Mouse (Mus musculus) CD4-positive, CD25-positive, alpha-beta regulatory T cell, adult 2 months (primary cell): Measurements from ENCODE around the gene Marco.

Experiments used
- DNase-seq: peaks from one replicate; pipeline ENCODE4 v3.0.0-alpha.2; 2012; ENCODE audit warnings: low read depth, low spot score

Gene Marco

DNA sequence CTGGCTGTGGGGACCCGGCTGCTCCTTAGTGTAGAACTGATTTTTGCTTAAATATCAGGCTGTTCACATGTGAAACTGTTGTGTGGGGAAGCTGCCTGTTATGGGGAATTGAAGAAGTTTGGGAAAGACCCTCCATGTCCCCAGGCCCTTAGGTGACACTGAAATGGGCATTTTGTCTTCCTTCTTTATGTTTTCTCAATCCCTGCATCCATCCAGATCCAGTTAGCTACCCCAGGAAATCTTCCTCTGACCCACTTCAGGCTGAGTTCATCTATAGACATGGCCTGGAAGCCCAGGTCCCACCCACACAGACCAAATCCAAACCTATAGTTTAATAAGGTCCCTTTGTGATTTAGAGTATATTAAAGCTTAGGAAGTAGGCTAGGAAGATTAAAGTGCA, at the start of gene Marco:
Gene Marco (minus strand): TSS at position 101 of the 400 bp plus-strand sequence.
- no peak for DNase-seq

DNA sequence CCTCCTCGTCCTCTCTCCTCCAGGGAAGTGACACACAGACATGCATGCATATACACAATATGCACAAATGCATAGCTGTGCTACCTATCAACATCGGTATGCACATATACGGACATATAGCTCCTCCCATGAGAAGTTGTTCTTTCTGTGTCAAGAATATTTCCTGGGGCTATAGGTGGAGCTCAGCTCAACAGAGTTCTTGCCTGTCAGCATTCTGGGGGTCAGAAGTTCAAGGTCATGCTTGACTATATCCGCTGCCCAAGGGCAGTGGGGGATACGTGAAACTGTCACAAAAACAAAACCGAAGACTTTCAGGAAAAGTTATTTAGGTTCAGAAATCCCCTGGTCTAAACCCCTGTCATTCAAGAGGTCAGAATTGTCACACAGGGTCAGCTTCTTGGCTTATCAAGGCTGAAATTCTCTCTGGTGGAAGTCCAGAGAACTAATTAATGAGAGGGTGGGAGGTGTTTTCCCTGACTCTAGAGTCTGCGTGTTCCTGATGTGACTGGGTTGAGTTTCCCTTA, 34.7 kb upstream of the Marco start:
- no peak for DNase-seq

DNA sequence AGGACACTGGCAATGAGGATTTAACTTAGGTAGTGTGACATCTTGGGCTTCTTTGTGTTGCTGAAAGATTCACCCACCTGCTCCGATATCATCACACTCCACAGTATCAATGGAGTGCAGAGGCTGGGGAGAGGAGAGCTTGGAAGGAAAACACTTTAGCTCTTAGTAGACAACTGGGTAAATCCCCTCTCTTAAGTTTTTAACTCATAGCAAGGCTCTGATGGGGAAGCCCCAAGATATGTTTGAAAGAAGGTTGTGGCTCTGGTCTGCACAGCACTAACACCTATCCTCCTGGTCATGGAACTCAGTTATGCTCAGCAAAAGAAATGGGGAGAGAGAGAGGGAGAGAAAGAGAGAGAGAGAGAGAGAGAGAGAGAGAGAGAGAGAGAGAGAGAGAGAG, 32.2 kb upstream of the Marco start:
- no peak for DNase-seq

DNA sequence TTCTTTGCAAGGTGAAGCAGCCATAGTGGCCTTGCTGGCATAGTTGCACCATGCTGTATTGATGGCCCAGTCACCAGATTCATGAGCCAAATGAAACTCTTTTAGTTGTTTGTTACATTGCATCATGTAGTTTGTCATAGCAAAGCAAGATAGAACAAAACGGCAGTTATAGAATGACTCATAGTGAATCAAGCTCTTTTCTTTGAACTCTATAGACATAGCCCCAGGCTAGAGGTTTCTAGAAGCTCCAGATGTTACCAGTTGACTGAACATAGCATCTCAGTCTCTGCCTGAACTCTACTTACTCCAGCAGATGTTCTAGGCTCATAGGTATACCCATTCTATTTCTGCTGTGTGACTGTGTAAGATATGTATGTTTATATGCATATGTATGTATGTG, 31.1 kb upstream of the Marco start:
- DNase-seq, result no peak

DNA sequence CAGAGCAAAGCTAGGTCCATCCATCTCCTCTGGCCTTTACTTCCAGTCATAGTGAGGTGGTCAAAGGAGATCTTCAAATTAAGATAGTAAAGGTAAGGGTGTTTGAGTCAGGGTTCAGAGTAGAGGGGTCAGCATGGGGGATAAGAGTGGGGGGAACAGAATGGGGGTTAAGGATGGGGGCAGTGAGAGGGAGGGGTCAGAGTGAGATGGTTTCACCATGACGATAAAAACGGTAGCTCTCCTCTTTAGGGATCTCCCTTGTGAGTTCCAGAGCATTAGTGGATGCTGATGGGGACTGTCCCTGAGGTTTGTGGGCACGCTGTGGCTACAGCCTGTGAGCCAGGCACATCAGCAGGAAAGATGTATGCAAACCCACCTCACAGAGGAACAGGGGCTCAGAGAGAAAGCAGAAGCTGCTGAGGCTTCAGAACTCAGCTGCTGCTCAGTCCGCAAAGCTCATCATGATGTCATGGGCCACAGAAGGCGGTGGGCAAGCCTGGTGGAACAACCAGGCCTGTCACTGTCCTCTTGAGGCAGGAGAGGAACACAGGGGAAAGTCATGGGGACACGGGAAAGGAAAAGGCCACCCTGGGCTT, 27.6 kb upstream of the Marco start:
- no peak for DNase-seq

DNA sequence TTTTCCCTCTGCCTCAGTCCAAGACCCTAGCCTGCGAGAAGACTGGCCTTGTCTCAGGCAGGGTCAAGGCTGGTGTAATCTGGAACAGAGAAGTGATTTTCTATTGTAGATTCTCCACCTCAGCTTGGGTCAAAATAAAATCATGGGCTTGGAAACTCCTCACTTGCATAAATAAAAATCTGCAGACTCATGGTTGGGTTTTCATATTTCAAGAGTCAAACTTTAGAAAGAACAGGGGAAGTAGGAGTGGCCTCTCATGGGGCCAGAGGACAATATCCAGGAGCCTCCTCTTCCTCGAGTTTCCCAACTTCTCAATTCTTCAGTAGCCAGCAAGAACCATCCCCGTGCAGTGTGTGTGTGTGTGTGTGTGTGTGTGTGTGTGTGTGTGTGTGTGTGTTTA, 26.9 kb upstream of the Marco start:
- DNase-seq, result no peak

DNA sequence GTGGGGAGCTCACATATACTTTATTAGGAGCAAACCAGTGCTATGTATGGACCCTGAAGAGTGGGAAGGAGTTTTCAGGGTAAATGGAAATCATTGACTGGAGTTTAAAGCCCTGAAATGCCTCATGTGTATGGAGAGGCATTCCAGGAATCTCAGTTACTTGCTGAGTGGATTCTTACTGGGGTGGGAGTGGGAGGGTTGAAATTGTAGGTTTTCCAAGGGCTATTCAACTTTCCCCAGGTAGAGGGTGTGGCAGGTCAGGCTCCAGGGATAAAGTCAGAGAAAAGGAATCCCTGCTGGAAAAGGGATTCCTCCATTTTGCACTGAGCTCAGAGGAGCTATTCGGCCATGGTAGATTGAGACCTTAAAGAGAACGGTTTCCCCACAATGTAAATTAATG, 25.1 kb upstream of the Marco start:
- no peak for DNase-seq

DNA sequence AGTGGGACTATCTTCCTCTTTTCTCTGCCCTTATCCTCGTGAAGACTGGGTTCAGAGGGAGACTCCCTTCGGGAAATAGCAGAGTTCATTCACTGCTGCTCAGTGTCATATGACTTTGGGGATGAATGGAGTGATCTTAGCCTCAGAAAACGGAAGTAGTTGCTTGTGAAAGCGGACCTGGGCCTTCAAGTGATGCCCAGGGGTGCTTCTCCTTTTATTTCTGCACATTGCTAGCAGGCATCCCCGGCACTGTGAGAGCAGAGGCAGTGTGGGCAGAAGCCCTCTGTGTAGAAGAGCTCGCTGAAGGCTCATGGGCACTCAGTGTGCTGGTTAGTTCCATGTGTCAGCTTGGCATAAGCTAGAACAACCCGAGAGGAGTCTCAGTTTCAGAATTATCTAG, 12.8 kb upstream of the Marco start:
- DNase-seq, result no peak

DNA sequence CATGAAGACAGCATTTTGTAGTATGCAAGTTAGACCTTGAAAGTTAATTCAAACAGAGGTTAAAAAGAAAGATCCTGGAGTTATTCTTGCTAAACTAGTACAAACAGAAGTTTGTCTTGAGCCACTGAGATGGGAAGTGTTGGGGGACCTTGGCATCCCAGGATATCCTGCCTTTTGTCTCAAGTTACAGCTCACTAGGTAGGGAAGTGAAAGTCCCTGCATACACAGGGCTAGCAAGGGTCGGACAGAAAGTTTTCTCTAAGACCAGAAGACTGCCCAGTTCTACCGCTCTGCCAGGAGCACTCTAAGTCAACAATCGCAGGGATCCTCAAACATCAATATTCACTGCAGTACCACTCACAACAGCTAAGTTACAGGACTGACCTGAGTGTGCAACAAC, 5.5 kb upstream of the Marco start:
- no peak for DNase-seq

DNA sequence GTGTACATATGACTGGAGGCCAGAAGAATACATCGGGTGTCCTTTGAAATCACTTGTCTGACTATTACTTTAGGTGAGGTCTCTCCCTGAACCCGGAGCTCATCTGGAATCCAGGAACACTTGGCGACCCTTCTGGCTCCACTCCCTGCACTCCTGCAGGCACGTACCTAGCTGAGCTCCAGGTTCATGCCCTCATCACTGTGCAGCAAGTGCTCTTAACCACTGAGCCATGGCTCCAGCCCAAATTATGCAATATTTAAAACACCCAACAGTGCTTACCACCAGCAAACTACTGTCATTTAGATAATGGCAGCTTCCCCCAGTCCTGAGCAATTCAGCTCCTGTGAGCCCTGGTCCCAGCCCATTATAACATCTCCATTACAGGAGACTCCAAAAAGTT, 4.2 kb upstream of the Marco start:
- no peak for DNase-seq

DNA sequence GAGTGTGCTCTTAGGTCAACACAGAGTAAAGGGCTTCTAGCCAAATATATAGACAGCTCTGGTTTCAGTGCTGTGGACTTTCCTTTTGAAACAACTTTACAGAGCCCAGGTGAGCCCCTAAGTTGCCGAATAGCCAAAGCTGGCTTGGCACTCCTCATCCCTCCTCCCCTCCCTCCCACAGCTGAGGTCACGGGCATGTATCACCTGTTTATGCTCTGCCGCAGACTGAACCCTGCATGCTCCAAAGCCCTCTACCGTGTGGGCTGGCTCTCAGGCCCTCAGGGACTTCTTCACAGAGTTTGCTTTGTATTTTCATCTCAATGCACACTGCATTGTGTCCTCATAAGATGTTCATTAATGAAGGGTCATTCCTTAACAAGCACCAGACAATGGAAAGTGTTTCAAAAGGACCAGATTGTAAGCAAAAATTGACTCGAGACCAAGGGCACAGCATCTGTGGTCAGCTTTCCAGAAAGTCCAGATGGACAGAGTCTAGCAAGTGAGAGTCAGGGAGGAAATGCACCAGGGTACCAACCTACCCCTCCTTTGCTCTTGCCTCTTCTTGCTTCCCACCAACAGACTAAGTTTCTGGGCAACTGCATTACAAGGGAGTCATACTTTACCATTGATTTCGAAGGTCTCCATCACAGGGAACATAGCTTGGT, 646 bp downstream of the Marco start:
- DNase-seq, result no peak

DNA sequence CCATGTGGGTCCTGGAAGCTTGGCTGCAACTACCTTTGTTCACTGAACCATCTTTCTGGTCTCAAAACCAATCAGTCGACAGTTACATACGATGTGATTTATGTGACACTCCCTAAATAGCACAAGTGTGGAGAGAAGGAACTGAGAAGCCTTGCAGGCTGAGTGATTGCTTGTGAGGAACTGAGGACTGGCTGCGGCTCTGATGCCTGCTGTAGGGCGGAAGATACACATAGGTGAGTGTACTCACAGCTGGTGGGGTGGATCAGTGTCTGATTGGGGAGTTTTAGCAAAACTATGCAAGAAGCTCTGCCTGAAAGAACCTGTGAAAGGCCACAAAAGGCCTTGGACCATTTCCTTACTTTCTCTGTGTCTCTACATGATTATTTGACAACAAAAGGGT, 3.3 kb downstream of the Marco start:
- DNase-seq, result no peak

DNA sequence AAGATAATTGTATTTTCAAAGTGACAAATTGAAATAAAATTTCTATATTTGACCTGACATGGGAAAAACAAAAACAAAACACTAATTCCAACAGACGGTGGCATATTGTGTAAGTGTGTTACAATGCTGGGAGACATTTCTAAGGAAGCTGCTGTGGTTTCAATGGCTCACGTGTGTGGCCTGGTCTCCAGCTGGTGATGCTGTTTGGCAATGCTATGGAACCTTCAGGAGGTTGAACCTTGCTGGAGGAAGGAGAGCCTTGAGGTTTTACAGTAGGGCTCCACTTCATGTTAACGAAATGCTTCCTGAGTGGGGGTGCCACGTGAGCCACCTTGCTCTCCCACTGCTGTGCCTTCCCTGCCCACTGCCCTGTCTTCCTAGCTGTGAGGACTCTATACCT, 6.8 kb downstream of the Marco start:
- DNase-seq, result no peak

DNA sequence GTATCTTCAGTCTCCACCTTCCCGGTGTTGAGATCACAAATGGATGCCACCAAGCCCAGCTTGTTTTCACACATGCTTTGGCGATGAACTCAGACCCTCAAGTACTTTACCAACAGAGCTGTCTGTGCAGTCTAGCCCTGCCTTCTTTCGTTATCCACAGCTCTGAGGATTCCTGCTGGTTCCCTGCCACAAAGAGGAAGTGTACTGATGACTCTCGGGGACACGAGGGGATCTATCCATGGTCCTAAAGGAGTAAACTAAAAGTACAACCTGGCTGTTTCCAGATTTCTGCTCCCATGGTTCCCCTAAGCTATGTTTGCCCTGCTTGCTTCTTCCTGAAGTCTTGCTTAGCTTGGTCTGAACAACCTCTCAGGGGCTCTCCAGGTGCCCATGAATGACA, 23.9 kb downstream of the Marco start:
- DNase-seq, result no peak

DNA sequence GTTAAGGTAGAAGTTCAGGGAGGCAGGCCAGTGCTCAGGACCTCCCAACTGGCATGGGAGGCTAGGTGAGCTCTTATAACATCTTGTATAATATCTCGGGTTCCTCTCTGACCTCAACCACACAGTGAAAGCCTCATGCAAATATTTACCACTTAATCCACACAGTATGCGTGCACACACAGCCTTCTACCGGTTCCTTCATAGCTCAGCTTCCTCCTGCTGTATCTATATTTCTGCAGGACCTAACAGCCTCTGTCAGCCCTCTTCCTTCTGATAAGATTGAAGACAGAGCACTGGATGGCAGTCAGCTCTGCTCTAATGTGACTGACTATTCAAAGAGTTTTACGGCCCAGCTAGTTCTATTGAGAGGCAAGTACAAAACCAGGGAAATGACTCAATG, 30.0 kb downstream of the Marco start:
- DNase-seq, result no peak

DNA sequence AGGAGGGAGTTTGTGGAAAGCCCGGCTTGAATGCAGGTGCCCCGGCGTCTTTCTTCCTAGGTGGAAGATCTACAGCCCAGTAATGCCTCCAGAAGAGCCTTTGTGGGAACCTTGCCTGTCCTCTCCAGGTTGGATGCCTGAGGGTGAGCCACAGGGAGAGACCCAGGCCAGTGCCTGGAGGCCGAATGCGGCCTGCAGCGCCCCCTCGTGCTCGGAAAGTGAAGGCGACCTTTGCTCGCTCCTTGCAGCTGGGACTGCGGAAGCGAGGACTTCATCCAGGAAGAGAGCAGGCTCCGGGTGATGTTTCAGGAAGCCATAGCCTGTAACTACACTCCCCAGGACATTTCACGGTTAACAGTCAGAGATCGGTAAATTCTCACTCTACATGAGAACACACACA, 35.9 kb downstream of the Marco start:
- peak; percentile 73 for DNase-seq

DNA sequence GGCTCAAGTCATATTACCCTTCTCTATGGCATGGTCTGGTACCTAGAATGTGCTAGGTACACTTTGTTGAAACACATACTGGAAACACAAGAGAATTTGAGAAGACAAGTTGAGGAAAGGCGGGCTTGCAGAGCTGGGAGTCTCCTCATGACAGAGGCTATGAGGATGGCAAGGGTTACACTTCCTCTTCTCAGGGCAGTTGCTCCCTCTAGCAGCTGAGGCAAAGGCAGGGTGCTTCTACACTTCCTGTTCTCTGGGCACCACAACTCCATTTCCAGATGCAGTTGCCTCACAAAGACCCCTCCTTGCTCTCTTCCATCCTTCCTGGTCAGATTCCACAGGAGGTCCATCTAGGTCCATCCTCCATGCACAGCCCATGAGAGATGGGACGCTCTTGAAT, 37.5 kb downstream of the Marco start:
- DNase-seq, result peak; percentile 18

DNA sequence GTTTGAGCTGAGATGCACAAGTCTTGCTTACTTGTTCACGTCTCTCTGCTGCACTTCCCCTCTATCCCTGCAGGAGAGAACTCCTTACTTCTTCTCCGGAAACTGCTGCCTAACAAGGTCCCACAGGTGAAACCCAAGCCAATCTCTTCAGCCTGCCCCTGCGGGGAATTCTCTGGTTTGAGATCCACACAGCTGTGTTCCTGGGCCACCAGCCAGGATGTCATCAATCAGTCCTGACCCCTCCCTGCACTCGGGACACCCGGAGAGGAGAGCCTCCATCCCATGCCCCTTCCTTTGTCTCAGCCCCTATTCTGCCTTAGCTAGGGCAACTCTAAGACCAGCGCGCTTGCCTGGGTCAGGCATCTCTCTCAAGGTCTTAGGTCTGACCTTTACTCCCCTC, 38.1 kb downstream of the Marco start:
- no peak for DNase-seq

DNA sequence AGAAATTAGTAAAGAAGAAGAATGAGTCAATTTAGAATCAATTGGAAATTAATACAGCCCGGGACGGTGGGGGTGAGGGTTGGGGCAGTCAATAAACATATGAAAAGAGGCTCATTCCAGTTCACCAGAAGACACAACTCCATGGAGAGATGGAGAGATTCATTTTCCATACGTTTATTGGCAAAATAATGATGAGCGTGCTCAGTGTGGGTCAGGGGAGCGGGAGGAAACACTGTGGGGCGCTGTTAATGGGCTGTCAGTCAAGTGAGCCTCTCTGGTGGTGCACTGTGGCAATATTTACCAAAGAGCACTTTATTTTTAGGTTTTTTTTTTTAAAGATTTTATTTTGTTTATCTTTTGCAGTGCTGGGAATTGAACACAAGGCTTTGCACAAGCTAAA, 45.8 kb downstream of the Marco start:
- DNase-seq, result no peak

DNA sequence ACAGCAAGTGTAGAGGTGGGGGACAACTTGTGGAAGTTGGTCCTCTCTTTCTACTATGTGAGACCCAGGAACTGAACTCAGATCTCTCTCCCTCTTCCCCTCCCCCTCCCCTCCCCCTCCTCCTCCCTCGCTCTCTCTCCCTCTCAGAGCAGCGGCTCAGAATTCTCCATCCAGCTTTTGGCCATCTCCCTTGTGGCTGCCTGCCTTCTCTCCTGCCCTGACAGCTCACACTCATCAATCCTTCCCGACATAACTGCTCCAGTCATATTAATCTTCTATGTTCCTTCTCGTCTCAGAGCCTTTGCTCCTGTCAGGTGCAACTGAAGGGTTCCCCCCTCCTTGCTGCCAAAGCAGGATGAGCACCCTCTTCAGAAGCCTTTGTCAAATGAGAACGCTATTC, 46.3 kb downstream of the Marco start:
- no peak for DNase-seq

DNA sequence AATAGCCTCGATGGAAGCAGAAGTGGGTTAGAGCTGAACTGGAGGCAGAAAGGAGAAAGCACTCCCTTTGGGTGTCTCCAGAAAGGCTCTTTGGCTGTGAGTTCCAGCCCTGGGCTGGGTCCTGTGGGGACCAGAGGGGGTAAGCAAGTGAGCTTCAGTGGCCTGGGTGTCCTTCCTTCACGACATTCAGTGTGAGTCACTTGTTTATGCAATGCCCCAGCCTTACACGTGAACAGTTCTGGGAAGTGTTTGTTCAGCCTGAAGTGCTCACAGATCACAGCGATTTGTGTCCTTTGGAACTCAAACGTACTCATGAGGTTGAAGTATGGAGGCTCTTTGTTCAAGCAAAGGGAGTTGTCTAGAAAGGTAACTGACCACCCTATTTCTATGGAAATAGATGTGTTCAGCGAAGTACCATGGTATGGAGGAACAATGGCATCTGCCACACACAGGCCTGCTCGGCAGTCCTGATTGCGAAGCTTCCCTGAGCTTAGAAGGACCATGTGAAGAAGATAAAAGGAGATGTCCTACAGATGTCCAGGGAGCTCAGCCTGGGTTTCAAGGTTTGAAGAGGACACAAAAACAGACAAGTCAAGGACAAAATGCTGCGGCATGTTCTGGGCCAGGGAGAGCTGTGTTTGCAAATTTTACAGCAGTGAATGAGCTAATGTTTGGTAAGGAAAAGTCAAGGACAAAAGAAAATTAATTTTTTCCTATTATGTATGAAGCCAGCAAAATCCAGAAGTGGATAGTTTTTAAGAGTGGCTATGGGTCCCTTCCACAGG, 53.1 kb downstream of the Marco start:
- no peak for DNase-seq

DNA sequence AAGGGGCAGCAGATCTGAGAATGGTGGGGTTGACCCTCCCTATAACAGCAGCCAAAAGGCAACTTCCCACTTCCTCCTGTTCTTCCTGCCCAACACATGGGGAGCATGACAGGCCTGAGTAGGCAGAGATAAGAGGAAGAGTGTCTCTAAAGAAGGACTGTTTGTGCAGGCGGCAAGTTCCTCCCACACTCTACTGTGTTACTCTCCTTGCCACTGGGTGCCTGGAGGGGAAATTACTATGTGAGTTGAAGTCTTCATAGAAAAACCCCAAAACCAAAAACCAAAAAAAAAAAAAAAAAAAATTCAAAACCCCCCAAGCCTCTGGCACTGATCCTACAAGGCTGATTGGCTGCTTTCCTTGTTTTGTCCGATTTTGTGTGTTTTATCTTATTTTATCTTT, 55.2 kb downstream of the Marco start:
- DNase-seq, result peak; percentile 10

DNA sequence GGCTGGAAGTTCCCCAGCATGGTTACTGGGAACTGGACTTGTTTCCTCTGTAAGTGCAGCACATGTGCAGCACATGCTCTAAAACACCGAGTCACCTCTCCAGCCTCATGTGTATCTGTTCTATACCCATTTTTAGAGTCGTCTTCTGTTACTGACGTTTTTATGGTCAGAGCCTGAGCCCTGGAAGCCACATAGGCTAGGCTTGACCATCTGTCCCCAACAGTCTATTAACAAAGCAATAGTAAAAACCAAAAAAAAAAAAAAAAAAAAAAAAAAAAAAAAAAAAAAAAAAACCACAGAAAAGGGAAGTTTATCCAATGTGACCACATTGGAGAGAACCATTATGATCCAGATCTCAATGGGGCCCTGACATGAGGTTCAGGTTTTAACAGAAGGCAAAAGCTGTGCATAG, 61.6 kb downstream of the Marco start:
- DNase-seq, result no peak
